Mouse (Mus musculus) hindbrain, embryonic 13.5 days (tissue): Measurements from ENCODE around the gene Ldhal6b. TPM values are rescaled to one million over a fixed set of nuclear protein-coding genes. Genes with fewer than 3 reads are reported as not detected.
"Not testable (repeated sequence)": the region's sequence is repeated elsewhere in the genome, so short reads cannot be mapped to it uniquely, and the experiment has no call there.

Experiments
- ATAC-seq: fragments of 200-750 bp; cut with Nextera tagmentation; 2 replicates; pipeline ENCODE4 v1.8.0; 2017; ENCODE audit warnings: moderate TSS enrichment; ENCODE audit not compliant: low FRiP score
- H3K27ac ChIP-seq: fragments of 300-500 bp; sonication (generic); 2 replicates; pipeline ENCODE4 v1.5.1; 2015; ENCODE audit warnings: inconsistent platforms, mild to moderate bottlenecking, moderate library complexity
- H3K27me3 ChIP-seq: fragments of 300-500 bp; sonication (generic); 2 replicates; pipeline ENCODE4 v1.6.1; 2015; ENCODE audit warnings: mild to moderate bottlenecking, inconsistent platforms
- H3K36me3 ChIP-seq: fragments of 300-500 bp; sonication (generic); 2 replicates; pipeline ENCODE4 v1.6.1; 2015; ENCODE audit warnings: mild to moderate bottlenecking, inconsistent platforms
- H3K4me1 ChIP-seq: fragments of 300-500 bp; sonication (generic); replicated peaks from 2 replicates; pipeline ENCODE4 v1.6.1; 2015; ENCODE audit warnings: inconsistent platforms
- H3K4me2 ChIP-seq: fragments of 300-500 bp; sonication (generic); 2 replicates; pipeline ENCODE4 v1.6.1; 2015; ENCODE audit warnings: inconsistent platforms, mild to moderate bottlenecking, moderate library complexity
- H3K4me3 ChIP-seq: fragments of 300-500 bp; sonication (generic); 2 replicates; pipeline ENCODE4 v1.5.1; 2015; ENCODE audit warnings: mild to moderate bottlenecking, inconsistent platforms
- H3K9ac ChIP-seq: fragments of 300-500 bp; sonication (generic); 2 replicates; pipeline ENCODE4 v1.6.1; 2015; ENCODE audit warnings: mild to moderate bottlenecking, inconsistent platforms
- H3K9me3 ChIP-seq: fragments of 300-500 bp; sonication (generic); 2 replicates; pipeline ENCODE4 v1.6.1; 2016; ENCODE audit warnings: inconsistent platforms
- WGBS: fragments of 180-500 bp; shearing (Covaris S2); methylation state at CpG from one replicate; pipeline ENCODE4 v1.1.7; 2015; 5-methylcytosine and 5-hydroxymethylcytosine counted together
- polyA plus RNA-seq: library from polyadenylated mRNA; unstranded; fragments of >200 nt; fragmentation: Nextera tagmentation; extraction: Ambion mirVana; gene quantifications from 2 replicates; pipeline ENCODE4 v1.2.1, GENCODE M21; 2015

Ldhal6b gene
- 0.18 TPM in 1 of 2 replicates, not detected in the other for polyA plus RNA-seq

- WGBS: 97% methylated on average over 11 of the region's 11 CpGs
- ATAC-seq: no peak
These were observed at the start of gene Ldhal6b for GRCm38 (mm10) chr17:5418545-5418944. Gene Ldhal6b (minus strand): TSS chr17:5418767.

GRCm38 (mm10) chr17:5467177-5467576, 48.6 kb upstream of the Ldhal6b start:
- no peak overlapping the region for H3K4me2 ChIP-seq
- no peak overlapping the region for H3K9ac ChIP-seq
- H3K36me3 ChIP-seq: no peaks in the 10 kb centered on the region
- H3K27ac ChIP-seq: no peak overlapping the region
- 59% methylated on average over 4 of the region's 4 CpGs for WGBS
- H3K9me3 ChIP-seq: no peaks in the 10 kb centered on the region
- H3K4me3 ChIP-seq: no peak overlapping the region
- no peak for ATAC-seq
- H3K4me1 ChIP-seq: no peaks in the 10 kb centered on the region
- no peaks in the 10 kb centered on the region for H3K27me3 ChIP-seq

More at GRCm38 (mm10) chr17:5418545-5418944, at the start of gene Ldhal6b:
- Histone ChIP-seq H3K4me1 (no peaks in the 10 kb centered on the region), H3K9me3 (no peaks in the 10 kb centered on the region), H3K9ac (no peak within 1 kb of the TSS), H3K27ac (no peak within 1 kb of the TSS), H3K4me2 (no peak within 1 kb of the TSS), H3K27me3 (no peaks in the 10 kb centered on the region), H3K4me3 (no peak within 1 kb of the TSS), H3K36me3 (peaks cover 34% of the 10 kb centered on the region)

- no peaks in the 10 kb centered on the region for H3K27me3 ChIP-seq
- no peak overlapping the region for H3K9ac ChIP-seq
- no peak overlapping the region for H3K27ac ChIP-seq
- H3K4me3 ChIP-seq: no peak overlapping the region
- no peak overlapping the region for H3K4me2 ChIP-seq
- no peak for ATAC-seq
- no peaks in the 10 kb centered on the region for H3K4me1 ChIP-seq
- no peaks in the 10 kb centered on the region for H3K36me3 ChIP-seq
- WGBS: 82% methylated on average over 8 of the region's 8 CpGs
- no peaks in the 10 kb centered on the region for H3K9me3 ChIP-seq
These were observed 48.2 kb upstream of the Ldhal6b start for GRCm38 (mm10) chr17:5466736-5467135.

- no peaks in the 10 kb centered on the region for H3K4me1 ChIP-seq
- H3K36me3 ChIP-seq: no peaks in the 10 kb centered on the region
- H3K27ac ChIP-seq: no peak overlapping the region
- no peaks in the 10 kb centered on the region for H3K27me3 ChIP-seq
- no peak overlapping the region for H3K4me3 ChIP-seq
- no peaks in the 10 kb centered on the region for H3K9me3 ChIP-seq
- no peak overlapping the region for H3K9ac ChIP-seq
- no peak overlapping the region for H3K4me2 ChIP-seq
- WGBS: 89% methylated on average over 2 of the region's 2 CpGs
- ATAC-seq: no peak
These were observed 45.3 kb upstream of the Ldhal6b start for GRCm38 (mm10) chr17:5463912-5464311.

- H3K9ac ChIP-seq: no peak overlapping the region
These were observed 35.1 kb upstream of the Ldhal6b start for GRCm38 (mm10) chr17:5453657-5454056.

GRCm38 (mm10) chr17:5443751-5444150, 25.2 kb upstream of the Ldhal6b start:
- no peaks in the 10 kb centered on the region for H3K9me3 ChIP-seq
- 63% methylated on average over 5 of the region's 5 CpGs for WGBS
- peaks cover 12% of the 10 kb centered on the region for H3K27me3 ChIP-seq
- H3K4me3 ChIP-seq: no peak overlapping the region
- H3K36me3 ChIP-seq: no peaks in the 10 kb centered on the region
- ATAC-seq: no peak
- H3K27ac ChIP-seq: no peak overlapping the region
- no peak overlapping the region for H3K4me2 ChIP-seq
- H3K4me1 ChIP-seq: peaks cover 14% of the 10 kb centered on the region
- no peak overlapping the region; the same call in 1 of the 2 replicates for H3K9ac ChIP-seq

More at GRCm38 (mm10) chr17:5453657-5454056, 35.1 kb upstream of the Ldhal6b start:
- Histone ChIP-seq H3K27me3 (peaks cover 6% of the 10 kb centered on the region), H3K9me3 (no peaks in the 10 kb centered on the region), H3K27ac (no peak overlapping the region), H3K36me3 (no peaks in the 10 kb centered on the region), H3K4me3 (no peak overlapping the region), H3K4me2 (no peak overlapping the region), H3K4me1 (no peaks in the 10 kb centered on the region)
- 82% methylated on average over 4 of the region's 4 CpGs for WGBS
- no peak for ATAC-seq

GRCm38 (mm10) chr17:5443260-5443659, 24.7 kb upstream of the Ldhal6b start:
- Histone ChIP-seq H3K9me3 (no peaks in the 10 kb centered on the region), H3K4me1 (peaks cover 17% of the 10 kb centered on the region), H3K27ac (no peak overlapping the region), H3K4me2 (no peak overlapping the region), H3K36me3 (no peaks in the 10 kb centered on the region), H3K4me3 (no peak overlapping the region), H3K9ac (no peak overlapping the region), H3K27me3 (peaks cover 12% of the 10 kb centered on the region)
- ATAC-seq: no peak
- WGBS: 77% methylated on average over 3 of the region's 3 CpGs

- peaks cover 25% of the 10 kb centered on the region for H3K4me1 ChIP-seq
- WGBS: 81% methylated on average over 5 of the region's 5 CpGs
These were observed 23.8 kb upstream of the Ldhal6b start for GRCm38 (mm10) chr17:5442403-5442802.

GRCm38 (mm10) chr17:5440159-5440971, 21.8 kb upstream of the Ldhal6b start, which contains the start of gene Tmem242:
Gene Tmem242 (minus strand): TSS chr17:5440259.
- under 1% methylated on average over 27 of the region's 27 CpGs for WGBS
- H3K4me1 ChIP-seq: peaks cover 26% of the 10 kb centered on the region
- H3K9me3 ChIP-seq: no peaks in the 10 kb centered on the region
- H3K27me3 ChIP-seq: peaks cover 6% of the 10 kb centered on the region; the same call in 1 of the 2 replicates
- H3K9ac ChIP-seq: peak within 1 kb of the TSS; percentile 84
- peak within 1 kb of the TSS; percentile 79 for H3K27ac ChIP-seq
- peak within 1 kb of the TSS; percentile 67 for H3K4me3 ChIP-seq
- no peaks in the 10 kb centered on the region for H3K36me3 ChIP-seq
- ATAC-seq: peak; percentile 95
- peak within 1 kb of the TSS; percentile 88 for H3K4me2 ChIP-seq

More at GRCm38 (mm10) chr17:5442403-5442802, 23.8 kb upstream of the Ldhal6b start:
- H3K9ac ChIP-seq, H3K4me2 ChIP-seq, H3K27ac ChIP-seq, H3K36me3 ChIP-seq, H3K9me3 ChIP-seq, ATAC-seq, H3K4me3 ChIP-seq: not testable (repeated sequence)
- peaks cover 12% of the 10 kb centered on the region for H3K27me3 ChIP-seq

GRCm38 (mm10) chr17:5439831-5440158, 21.2 kb upstream of the Ldhal6b start:
- H3K9me3 ChIP-seq: no peaks in the 10 kb centered on the region
- 2% methylated on average over 8 of the region's 8 CpGs for WGBS
- H3K4me1 ChIP-seq: peaks cover 26% of the 10 kb centered on the region
- H3K9ac ChIP-seq: peak overlapping the region; percentile 84
- H3K4me2 ChIP-seq: peak overlapping the region; percentile 88
- no peaks in the 10 kb centered on the region for H3K36me3 ChIP-seq
- peaks cover 6% of the 10 kb centered on the region; the same call in 1 of the 2 replicates for H3K27me3 ChIP-seq
- ATAC-seq: peak; percentile 64; the same call in 1 of the 2 replicates
- H3K27ac ChIP-seq: peak overlapping the region; percentile 79
- peak overlapping the region; percentile 67 for H3K4me3 ChIP-seq

GRCm38 (mm10) chr17:5429772-5430133, 11.2 kb upstream of the Ldhal6b start:
- 75% methylated on average over 9 of the region's 9 CpGs for WGBS
- Histone ChIP-seq H3K4me2 (no peak overlapping the region), H3K27me3 (no peaks in the 10 kb centered on the region), H3K9me3 (no peaks in the 10 kb centered on the region), H3K27ac (peak overlapping the region; percentile 83), H3K4me3 (no peak overlapping the region), H3K9ac (no peak overlapping the region), H3K36me3 (peaks cover 20% of the 10 kb centered on the region), H3K4me1 (peaks cover 9% of the 10 kb centered on the region; the same call in 1 of the 2 replicates)
- peak; percentile 73 for ATAC-seq

GRCm38 (mm10) chr17:5429090-5429771, 10.7 kb upstream of the Ldhal6b start:
- WGBS: 61% methylated on average over 10 of the region's 10 CpGs
- peak; percentile 85 for ATAC-seq
- no peak overlapping the region for H3K4me3 ChIP-seq
- H3K9me3 ChIP-seq: no peaks in the 10 kb centered on the region
- peaks cover 10% of the 10 kb centered on the region; the same call in 1 of the 2 replicates for H3K4me1 ChIP-seq
- H3K27ac ChIP-seq: peak overlapping the region; percentile 83
- H3K9ac ChIP-seq: no peak overlapping the region
- H3K36me3 ChIP-seq: peaks cover 20% of the 10 kb centered on the region
- no peak overlapping the region for H3K4me2 ChIP-seq
- H3K27me3 ChIP-seq: no peaks in the 10 kb centered on the region
